Mouse (Mus musculus): ENCODE measurements around the gene Cdh6.

DNA sequence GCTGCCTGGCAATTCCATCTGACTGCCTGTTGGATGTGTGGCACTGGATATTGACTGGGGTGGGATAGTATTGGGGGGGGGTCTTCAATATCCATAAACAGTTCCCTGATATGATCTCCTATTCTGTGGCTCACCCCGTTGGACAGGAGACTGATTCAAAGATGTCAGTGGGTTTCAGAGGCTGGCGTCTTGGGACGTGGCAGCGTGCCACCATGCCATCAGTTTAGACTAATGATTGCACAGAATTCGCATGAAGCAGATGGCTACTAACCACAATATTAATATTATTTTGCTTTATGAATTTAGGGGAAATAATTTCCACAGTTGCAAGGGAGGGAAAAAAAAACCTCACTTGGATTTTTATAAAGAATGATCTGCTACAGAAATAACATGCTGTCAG lies 10.2 kb upstream of the Cdh6 start:
- no peak for TF ChIP-seq CTCF (IDR thresholded peaks at IDR 0.05; ENCODE audit: low read depth, low read length)
- TF ChIP-seq POLR2A (IDR thresholded peaks at IDR 0.05; ENCODE audit: extremely low read depth, insufficient read depth, low read length): no peak

All from liver, adult 2 months (tissue).